Mouse (Mus musculus) gastrocnemius, postnatal 25 days (tissue): Measurements from ENCODE around the gene Tmtc4. TPM values are rescaled to one million over a fixed set of nuclear protein-coding genes. Genes with fewer than 3 reads are reported as not detected.

Experiments used
- DNase-seq: peaks from one replicate; pipeline ENCODE4 v3.0.0; 2022
- total RNA-seq, 2 experiments: library from RNA; stranded (reverse); gene quantifications; 1 replicate in 1 of 2; 2 replicates in 1 of 2; pipeline ENCODE4 v1.2.3; 2021

Tmtc4 gene
- total RNA-seq, 2 experiments from 2014 or later = 2.8 to 3.2 TPM

DNA sequence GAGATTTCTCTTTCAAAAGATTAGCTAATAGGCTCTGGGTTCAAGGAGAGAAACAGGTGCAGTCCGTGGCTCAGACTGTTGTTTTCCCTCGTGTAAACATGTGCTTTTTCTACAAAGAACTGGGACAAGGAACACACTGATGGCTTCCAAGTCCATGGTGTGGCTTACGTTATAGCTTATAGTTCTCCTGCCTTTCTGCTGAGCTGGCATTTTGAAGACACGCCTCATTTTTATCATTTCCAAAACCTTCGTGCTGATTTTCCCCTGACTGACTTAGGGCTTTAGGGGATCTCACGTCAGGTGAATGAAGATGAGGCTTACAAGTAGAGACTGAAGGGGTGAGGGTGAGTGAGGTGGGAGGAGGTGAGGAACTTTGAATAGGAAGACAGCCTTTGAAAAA lies 111.2 kb downstream of the Tmtc4 start:
- no peak for DNase-seq

DNA sequence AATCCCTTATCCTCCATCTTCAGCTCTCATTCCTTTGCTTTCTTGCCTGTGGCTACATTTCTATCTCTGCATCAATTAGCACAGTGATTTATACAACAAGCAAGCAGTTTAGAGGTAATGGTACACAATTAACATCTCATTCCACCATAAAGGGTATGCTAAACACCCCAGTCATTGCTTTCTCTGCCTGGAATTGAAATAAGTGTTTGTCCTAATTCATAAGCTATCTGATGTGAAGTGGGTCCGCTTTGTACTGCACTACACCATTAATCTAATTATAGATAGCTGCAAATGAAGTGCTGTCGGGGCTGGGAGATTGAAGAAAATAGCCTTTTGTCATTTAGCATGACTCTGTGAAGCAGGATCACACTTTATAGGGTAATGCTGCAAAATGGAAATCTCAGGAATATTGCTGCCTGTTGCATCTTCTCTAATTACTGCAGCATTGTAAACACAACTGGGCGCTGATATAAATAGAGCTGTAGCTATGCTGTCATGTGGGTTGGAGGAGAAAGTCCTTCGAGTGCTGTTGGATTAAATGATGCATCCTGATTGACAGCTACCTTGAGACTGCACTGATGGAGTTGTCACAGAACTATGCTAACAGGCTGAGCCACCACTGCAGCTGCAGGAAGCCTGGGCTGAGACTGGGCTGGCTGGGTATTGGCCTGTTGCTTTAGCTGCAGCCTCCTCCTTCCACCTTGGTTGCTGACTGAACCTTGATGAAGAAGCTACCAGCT lies 111.8 kb downstream of the Tmtc4 start:
- no peak for DNase-seq

DNA sequence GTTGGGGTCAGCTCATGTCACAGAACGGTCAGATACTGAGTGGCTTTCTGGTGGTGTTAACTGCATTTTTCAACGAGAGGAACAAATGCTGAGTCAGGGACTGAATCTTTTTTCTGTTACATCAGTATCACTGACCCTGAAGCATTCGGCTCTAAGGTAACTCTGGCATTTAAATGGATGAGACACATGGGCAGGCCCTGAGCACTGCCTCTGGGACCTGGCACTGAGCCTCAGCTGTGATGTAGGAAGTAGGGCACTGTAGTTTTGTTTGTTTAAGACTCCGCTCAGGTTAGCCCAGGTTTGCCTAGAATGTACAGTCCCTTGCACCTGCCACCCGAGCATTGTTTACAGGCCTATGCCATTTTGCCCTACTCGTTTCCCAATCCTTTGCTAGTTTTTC lies 114.0 kb downstream of the Tmtc4 start:
- DNase-seq = no peak

Other genes starting within 250 kb of the Tmtc4 start
- gene Ggact, start 70.3 kb downstream of the Tmtc4 start, total RNA-seq = 10 to 100 TPM; 11.3 to 13.1 TPM